Mouse (Mus musculus): Measurements from ENCODE around the gene Rpsa.

DNA sequence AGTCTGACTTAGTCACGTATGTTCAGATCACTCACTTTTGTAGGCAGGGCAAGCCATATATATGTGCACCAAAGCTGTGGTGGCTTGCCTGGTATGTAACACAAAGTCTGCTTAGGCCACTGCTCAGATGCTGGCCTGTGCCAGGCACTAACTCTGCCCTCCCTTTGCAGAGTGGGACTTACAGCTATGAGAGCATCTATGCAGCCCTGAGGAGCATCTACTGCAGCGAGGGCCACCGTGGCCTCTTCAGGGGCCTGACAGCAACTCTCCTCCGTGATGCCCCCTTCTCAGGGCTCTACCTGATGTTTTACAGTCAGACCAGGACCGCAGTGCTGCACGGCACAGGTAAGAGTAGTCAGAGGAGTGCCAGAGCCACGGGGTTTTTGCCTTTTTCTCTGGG is 7.0 kb upstream of the Rpsa start:
- TF ChIP-seq CTCF (conservative IDR thresholded peaks at IDR 0.05; ENCODE audit: low read length) (no peak), POU5F1 (IDR thresholded peaks at IDR 0.05; ENCODE audit: borderline replicate concordance, low read length) (no peak), NANOG (IDR thresholded peaks at IDR 0.05; ENCODE audit: borderline replicate concordance, low read length) (no peak)
